Mouse (Mus musculus): ENCODE data around the gene Pip4k2b.

Pip4k2b gene

DNA sequence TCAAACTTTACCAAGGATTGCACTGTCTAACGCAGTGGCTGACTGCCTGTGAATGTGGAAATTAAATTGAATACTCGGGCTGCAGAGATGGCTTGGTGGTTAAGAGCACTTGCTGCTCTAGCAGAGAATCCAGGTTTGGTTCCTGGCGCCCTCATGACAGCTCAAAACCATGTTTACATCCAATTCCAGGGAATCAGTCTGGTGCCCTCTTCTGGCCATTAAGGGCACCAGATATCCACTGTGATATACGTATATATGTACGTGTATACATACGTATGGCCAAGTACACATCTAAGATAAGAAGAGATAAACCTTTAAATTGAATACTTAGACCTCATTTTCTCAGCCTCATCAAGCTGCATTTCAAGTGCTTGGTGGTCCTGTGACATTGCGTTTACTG, 78.3 kb downstream of the Pip4k2b start:
- no peak for DNase-seq

DNA sequence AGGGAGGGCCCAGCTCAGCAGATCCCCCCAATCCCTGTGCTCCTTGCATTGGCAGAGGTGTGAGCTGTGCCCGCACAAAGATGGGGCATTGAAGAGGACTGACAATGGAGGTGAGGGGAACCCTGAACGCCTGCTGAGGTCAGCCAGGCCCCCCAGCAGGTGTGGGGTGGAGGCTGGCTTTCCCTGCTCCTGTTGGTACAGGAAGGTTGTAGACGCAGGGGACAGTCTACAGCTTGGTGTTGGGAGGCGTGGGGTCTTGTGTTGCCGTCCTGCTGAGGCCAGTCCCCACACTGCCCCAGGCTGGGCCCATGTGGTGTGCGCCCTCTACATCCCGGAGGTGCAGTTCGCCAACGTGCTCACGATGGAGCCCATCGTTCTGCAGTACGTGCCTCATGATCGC, 79.1 kb downstream of the Pip4k2b start:
- DNase-seq = no peak

Measured in lung, postnatal 36 days (tissue).